Mouse (Mus musculus): ENCODE data around the gene Hspa4. TPM values are rescaled to one million over a fixed set of nuclear protein-coding genes. Genes with fewer than 3 reads are reported as not detected.

Hspa4 gene
- total and polyA plus RNA-seq, 3 experiments: 209 to 907 (median 276) TPM

- DNase-seq (ENCODE audit: low read depth, low spot score): no peak
- peaks cover 5 to 21% of the 10 kb centered on the region in 2 experiments for H3K36me3 ChIP-seq (ENCODE audit: control insufficient read depth in 1 of 2, insufficient read depth in 2 of 2, low read length in 2 of 2)
Measured at GRCm38 (mm10) chr11:53336924-53337323, 36.7 kb upstream of the Hspa4 start.

GRCm38 (mm10) chr11:53336182-53336571 is 35.9 kb upstream of the Hspa4 start:
- H3K9ac ChIP-seq (ENCODE audit: control insufficient read depth, low read depth, low read length, poor library complexity, severe bottlenecking): peak overlapping the region; percentile 33; the same call in 1 of the 2 replicates
- peak overlapping the region; percentile 84 for H3K27ac ChIP-seq (ENCODE audit: control insufficient read depth, low read depth, low read length)
- H3K4me3 ChIP-seq (ENCODE audit: control insufficient read depth in 1 of 2, insufficient read depth in 1 of 2, low read depth in 2 of 2, low read length in 2 of 2): no peak overlapping the region
- no peaks in the 10 kb centered on the region for H3K79me2 ChIP-seq (ENCODE audit: control insufficient read depth, insufficient read depth, low read length, poor library complexity)
- H3K4me1 ChIP-seq (ENCODE audit: control insufficient read depth in 1 of 2, insufficient read depth in 2 of 2, low read length in 2 of 2): peaks cover 21 to 23% of the 10 kb centered on the region in 2 experiments
- H3K27me3 ChIP-seq (ENCODE audit: control insufficient read depth in 1 of 2, insufficient read depth in 2 of 2, low read length in 2 of 2): no peaks in the 10 kb centered on the region
- peaks cover 5 to 21% of the 10 kb centered on the region in 2 experiments for H3K36me3 ChIP-seq (ENCODE audit: control insufficient read depth in 1 of 2, insufficient read depth in 2 of 2, low read length in 2 of 2)
- TF ChIP-seq ZNF384 (IDR thresholded peaks at IDR 0.05; ENCODE audit: low read depth, low read length) (peak; percentile 82), TBP (IDR thresholded peaks at IDR 0.05; ENCODE audit: low read depth, low read length) (no peak)
- no peak for DNase-seq (ENCODE audit: low read depth, low spot score)
- no peaks in the 10 kb centered on the region for H3K9me3 ChIP-seq (replicated peaks; ENCODE audit: insufficient read depth, low read length)

More at GRCm38 (mm10) chr11:53336924-53337323, 36.7 kb upstream of the Hspa4 start:
- Histone ChIP-seq H3K4me3 (ENCODE audit: control insufficient read depth in 1 of 2, insufficient read depth in 1 of 2, low read depth in 2 of 2, low read length in 2 of 2) (no peak overlapping the region), H3K27me3 (ENCODE audit: control insufficient read depth in 1 of 2, insufficient read depth in 2 of 2, low read length in 2 of 2) (no peaks in the 10 kb centered on the region), H3K9me3 (replicated peaks; ENCODE audit: insufficient read depth, low read length) (no peaks in the 10 kb centered on the region), H3K27ac (ENCODE audit: control insufficient read depth, low read depth, low read length) (peak overlapping the region; percentile 84; the same call in 1 of the 2 replicates), H3K4me1 (ENCODE audit: control insufficient read depth in 1 of 2, insufficient read depth in 2 of 2, low read length in 2 of 2) (peaks cover 21 to 23% of the 10 kb centered on the region in 2 experiments), H3K9ac (ENCODE audit: control insufficient read depth, low read depth, low read length, poor library complexity, severe bottlenecking) (no peak overlapping the region), H3K79me2 (ENCODE audit: control insufficient read depth, insufficient read depth, low read length, poor library complexity) (no peaks in the 10 kb centered on the region)
- TF ChIP-seq TBP (IDR thresholded peaks at IDR 0.05; ENCODE audit: low read depth, low read length) (no peak), GABPA (IDR thresholded peaks at IDR 0.05; ENCODE audit: low read depth, low read length) (no peak), ZKSCAN1 (IDR thresholded peaks at IDR 0.05; ENCODE audit: low read depth, low read length) (no peak), TCF12 (IDR thresholded peaks at IDR 0.05; ENCODE audit: low read depth, low read length) (no peak), KAT2A (conservative IDR thresholded peaks at IDR 0.05; ENCODE audit: low read depth, low read length) (no peak), TAL1 (IDR thresholded peaks at IDR 0.05; ENCODE audit: low read length) (no peak), GATA1 (IDR thresholded peaks at IDR 0.05; ENCODE audit: low read depth, low read length) (no peak), SMC3 (IDR thresholded peaks at IDR 0.05; ENCODE audit: low read depth, low read length) (no peak), RCOR1 (IDR thresholded peaks at IDR 0.05; ENCODE audit: low read depth, low read length) (no peak), SIN3A (IDR thresholded peaks at IDR 0.05; ENCODE audit: low read length) (no peak), POLR2AphosphoS5 (IDR thresholded peaks at IDR 0.05; ENCODE audit: borderline replicate concordance, low read depth, low read length) (no peak), MEF2A (IDR thresholded peaks at IDR 0.05; ENCODE audit: extremely low read depth, insufficient replicate concordance, low read depth, low read length, poor library complexity, severe bottlenecking) (no peak), CTCF (IDR thresholded peaks at IDR 0.05 in 2 of 3, conservative IDR thresholded peaks at IDR 0.05 in 1 of 3; ENCODE audit: control insufficient read depth in 1 of 3, insufficient read depth in 1 of 3, low read depth in 2 of 3, low read length in 3 of 3, poor library complexity in 1 of 3, severe bottlenecking in 1 of 3) (no peak), ETS1 (IDR thresholded peaks at IDR 0.05; ENCODE audit: low read depth, low read length) (no peak)
